Mouse (Mus musculus): ENCODE measurements at regions not wholly inside any gene's neighbourhood (a gene's known extent, or its start where the extent isn't known, plus 50 kb on each side); places are given as distances from the start of the nearest gene placed in this dataset.

GRCm38 (mm10) chr1:50622870-50623607, 277.4 kb upstream of the Tmeff2 start:
- no peak for DNase-seq (ENCODE audit: low spot score, missing footprints)
- H3K27ac ChIP-seq (ENCODE audit: low read depth, low read length): no peak overlapping the region
- no peaks in the 10 kb centered on the region for H3K9me3 ChIP-seq (ENCODE audit: control insufficient read depth, low read length)
- no peaks in the 10 kb centered on the region for H3K4me1 ChIP-seq (ENCODE audit: control insufficient read depth, insufficient read depth, low read length)
- WGBS: 78% methylated on average over 5 of the region's 5 CpGs
- no peak for ATAC-seq (ENCODE audit: low FRiP score)
- no peaks in the 10 kb centered on the region for H3K36me3 ChIP-seq (ENCODE audit: control insufficient read depth, insufficient read depth, low read length)
- H3K27me3 ChIP-seq (ENCODE audit: control insufficient read depth, insufficient read depth, low read length): no peaks in the 10 kb centered on the region
- H3K4me3 ChIP-seq (ENCODE audit: low read depth, low read length): no peak overlapping the region
- no peak overlapping the region for H3K4me2 ChIP-seq
- H3K9ac ChIP-seq (ENCODE audit: low read length): no peak overlapping the region

- Histone ChIP-seq H3K9me3 (ENCODE audit: control insufficient read depth, low read length) (no peaks in the 10 kb centered on the region), H3K36me3 (ENCODE audit: control insufficient read depth, insufficient read depth, low read length) (no peaks in the 10 kb centered on the region), H3K4me1 (ENCODE audit: control insufficient read depth, insufficient read depth, low read length) (no peaks in the 10 kb centered on the region), H3K4me2 (no peak overlapping the region), H3K27ac (ENCODE audit: low read depth, low read length) (no peak overlapping the region), H3K4me3 (ENCODE audit: low read depth, low read length) (no peak overlapping the region), H3K27me3 (ENCODE audit: control insufficient read depth, insufficient read depth, low read length) (no peaks in the 10 kb centered on the region), H3K9ac (ENCODE audit: low read length) (no peak overlapping the region)
- WGBS: 93% methylated on average over 4 of the region's 4 CpGs
- no peak for ATAC-seq (ENCODE audit: low FRiP score)
- no peak for DNase-seq (ENCODE audit: low spot score, missing footprints)
Measured at GRCm38 (mm10) chr1:50629000-50629399, 271.4 kb upstream of the Tmeff2 start.

- DNase-seq (ENCODE audit: low spot score, missing footprints): no peak
- WGBS: 74% methylated on average over 3 of the region's 3 CpGs
- H3K36me3 ChIP-seq (ENCODE audit: control insufficient read depth, insufficient read depth, low read length): no peaks in the 10 kb centered on the region
Measured at GRCm38 (mm10) chr1:50629473-50630071, 270.9 kb upstream of the Tmeff2 start.

GRCm38 (mm10) chr1:50637992-50638391, 262.5 kb upstream of the Tmeff2 start:
- Histone ChIP-seq H3K9me3 (ENCODE audit: control insufficient read depth, low read length) (no peaks in the 10 kb centered on the region), H3K9ac (ENCODE audit: low read length) (no peak overlapping the region), H3K27ac (ENCODE audit: low read depth, low read length) (no peak overlapping the region), H3K4me1 (ENCODE audit: control insufficient read depth, insufficient read depth, low read length) (no peaks in the 10 kb centered on the region), H3K27me3 (ENCODE audit: control insufficient read depth, insufficient read depth, low read length) (no peaks in the 10 kb centered on the region), H3K4me2 (no peak overlapping the region), H3K4me3 (ENCODE audit: low read depth, low read length) (no peak overlapping the region), H3K36me3 (ENCODE audit: control insufficient read depth, insufficient read depth, low read length) (no peaks in the 10 kb centered on the region)
- WGBS: 74% methylated on average over 1 of the region's 1 CpGs
- no peak for ATAC-seq (ENCODE audit: low FRiP score)
- DNase-seq (ENCODE audit: low spot score, missing footprints): no peak

More at GRCm38 (mm10) chr1:50629473-50630071, 270.9 kb upstream of the Tmeff2 start:
- Histone ChIP-seq H3K9ac (ENCODE audit: low read length) (no peak overlapping the region), H3K4me3 (ENCODE audit: low read depth, low read length) (no peak overlapping the region), H3K27ac (ENCODE audit: low read depth, low read length) (no peak overlapping the region), H3K27me3 (ENCODE audit: control insufficient read depth, insufficient read depth, low read length) (no peaks in the 10 kb centered on the region), H3K4me1 (ENCODE audit: control insufficient read depth, insufficient read depth, low read length) (no peaks in the 10 kb centered on the region), H3K4me2 (no peak overlapping the region), H3K9me3 (ENCODE audit: control insufficient read depth, low read length) (no peaks in the 10 kb centered on the region)
- ATAC-seq (ENCODE audit: low FRiP score): no peak

DNA sequence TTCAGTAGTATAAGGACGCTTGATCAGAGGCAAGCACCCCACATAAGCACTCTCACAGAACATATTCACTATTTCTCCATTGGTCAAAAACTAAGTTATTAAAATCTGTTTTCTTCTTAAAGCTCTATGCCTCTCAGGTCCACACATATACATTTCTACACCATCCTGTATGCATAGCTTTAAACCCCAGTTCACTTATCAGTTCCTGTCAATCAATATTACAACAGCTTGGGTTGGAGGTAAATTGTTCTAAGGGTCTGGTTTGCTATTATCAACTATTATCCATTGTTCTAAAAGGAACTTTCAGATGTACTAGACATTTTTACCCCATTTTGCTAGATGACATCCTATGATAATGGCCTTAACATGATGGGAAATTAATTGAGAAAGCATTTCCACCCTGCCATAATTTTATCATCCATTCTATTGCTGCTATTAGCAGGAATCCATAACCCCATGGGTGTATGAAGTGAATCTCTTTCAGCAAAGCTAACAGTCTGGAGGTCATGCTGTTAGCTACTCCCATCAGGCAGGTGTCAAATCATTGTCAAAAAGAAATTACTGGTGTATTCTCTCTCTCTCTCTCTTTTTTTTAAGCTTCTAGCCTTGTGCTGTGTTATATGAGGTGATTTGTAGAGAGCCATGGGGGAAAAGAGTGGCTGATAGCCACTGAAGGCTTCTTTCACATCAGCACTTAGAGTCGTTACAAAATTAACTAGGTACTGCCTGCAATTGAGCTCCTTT, 253.3 kb upstream of the Tmeff2 start:
- no peaks in the 10 kb centered on the region for H3K4me1 ChIP-seq (ENCODE audit: control insufficient read depth, insufficient read depth, low read length)
- no peaks in the 10 kb centered on the region for H3K36me3 ChIP-seq (ENCODE audit: control insufficient read depth, insufficient read depth, low read length)
- no peaks in the 10 kb centered on the region for H3K27me3 ChIP-seq (ENCODE audit: control insufficient read depth, insufficient read depth, low read length)
- H3K4me3 ChIP-seq (ENCODE audit: low read depth, low read length): no peak overlapping the region
- no peaks in the 10 kb centered on the region for H3K9me3 ChIP-seq (ENCODE audit: control insufficient read depth, low read length)
- H3K27ac ChIP-seq (ENCODE audit: low read depth, low read length): no peak overlapping the region
- H3K4me2 ChIP-seq: no peak overlapping the region
- whole genome bisulfite sequencing: 83% methylated on average over 2 of the region's 2 CpGs
- DNase-seq (ENCODE audit: low spot score, missing footprints): no peak
- ATAC-seq (ENCODE audit: low FRiP score): no peak
- H3K9ac ChIP-seq (ENCODE audit: low read length): no peak overlapping the region

DNA sequence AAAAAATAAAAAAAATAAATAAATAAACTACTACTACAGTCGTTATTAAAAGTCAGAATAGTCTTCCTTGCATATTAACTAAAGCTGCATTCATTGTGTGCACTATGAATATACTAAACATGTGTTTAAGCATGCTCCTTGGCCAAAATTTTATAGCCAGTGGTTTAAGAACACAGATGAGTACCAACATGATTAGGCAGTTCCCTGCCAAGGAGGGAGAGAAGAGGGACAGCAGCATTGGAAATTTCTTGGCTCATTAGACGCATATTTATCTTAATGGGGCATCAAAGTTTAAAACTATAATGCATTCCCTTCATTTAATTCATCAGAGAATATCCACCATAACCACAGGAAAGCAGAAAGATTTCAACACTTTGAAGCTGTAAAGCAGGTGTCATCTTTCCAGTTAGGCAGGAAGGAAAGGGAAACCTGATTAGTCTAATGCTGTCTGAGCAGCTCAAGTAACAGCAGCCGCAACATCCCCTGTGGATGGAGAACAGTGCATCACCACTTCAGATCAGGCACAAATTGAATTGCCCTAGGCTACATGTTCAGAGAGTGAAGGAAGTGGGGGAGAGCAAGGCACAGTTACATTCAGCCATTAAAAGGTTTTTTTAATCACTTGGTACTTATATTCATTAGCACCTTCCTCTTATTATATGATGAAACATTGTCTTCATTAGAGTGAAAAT, 248.3 kb upstream of the Tmeff2 start:
- Histone ChIP-seq H3K27me3 (ENCODE audit: control insufficient read depth, insufficient read depth, low read length) (no peaks in the 10 kb centered on the region), H3K27ac (ENCODE audit: low read depth, low read length) (no peak overlapping the region), H3K36me3 (ENCODE audit: control insufficient read depth, insufficient read depth, low read length) (no peaks in the 10 kb centered on the region), H3K9me3 (ENCODE audit: control insufficient read depth, low read length) (no peaks in the 10 kb centered on the region), H3K4me3 (ENCODE audit: low read depth, low read length) (no peak overlapping the region), H3K4me2 (no peak overlapping the region), H3K4me1 (ENCODE audit: control insufficient read depth, insufficient read depth, low read length) (no peaks in the 10 kb centered on the region), H3K9ac (ENCODE audit: low read length) (no peak overlapping the region)
- ATAC-seq (ENCODE audit: low FRiP score): peak; percentile 58; the same call in 1 of the 2 replicates
- 70% methylated on average over 3 of the region's 3 CpGs for WGBS
- DNase-seq (ENCODE audit: low spot score, missing footprints): peak; percentile 82

- H3K4me2 ChIP-seq: no peak overlapping the region
- H3K9me3 ChIP-seq (ENCODE audit: control insufficient read depth, low read length): no peaks in the 10 kb centered on the region
- no peaks in the 10 kb centered on the region for H3K36me3 ChIP-seq (ENCODE audit: control insufficient read depth, insufficient read depth, low read length)
- WGBS: 92% methylated on average over 3 of the region's 3 CpGs
- DNase-seq (ENCODE audit: low spot score, missing footprints) (no peak), ATAC-seq (ENCODE audit: low FRiP score) (no peak)
- no peaks in the 10 kb centered on the region for H3K4me1 ChIP-seq (ENCODE audit: control insufficient read depth, insufficient read depth, low read length)
- no peak overlapping the region for H3K4me3 ChIP-seq (ENCODE audit: low read depth, low read length)
- H3K27me3 ChIP-seq (ENCODE audit: control insufficient read depth, insufficient read depth, low read length): no peaks in the 10 kb centered on the region
- H3K27ac ChIP-seq (ENCODE audit: low read depth, low read length): no peak overlapping the region
- no peak overlapping the region for H3K9ac ChIP-seq (ENCODE audit: low read length)
Measured at GRCm38 (mm10) chr1:50665139-50665538, 235.3 kb upstream of the Tmeff2 start.

DNA sequence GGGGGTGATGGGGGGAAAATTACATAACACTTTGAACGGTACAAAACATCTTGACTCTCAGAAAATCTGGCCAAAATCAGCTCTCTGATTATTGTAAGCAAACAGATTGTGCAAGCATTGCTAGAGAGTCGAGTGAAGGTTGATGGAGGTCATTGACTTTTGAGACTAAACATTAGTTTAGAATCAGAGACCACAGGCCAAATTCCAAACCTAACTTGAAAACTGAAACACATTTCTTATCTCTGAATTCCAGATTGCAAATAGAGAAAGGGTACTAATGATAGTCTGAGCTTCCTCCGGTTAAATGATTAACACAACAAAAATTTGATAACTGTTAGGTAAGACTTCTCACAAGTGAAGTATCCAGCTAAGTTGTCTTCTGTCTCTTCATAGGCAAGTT, 217.5 kb upstream of the Tmeff2 start:
- Histone ChIP-seq H3K27me3 (ENCODE audit: control insufficient read depth, insufficient read depth, low read length) (no peaks in the 10 kb centered on the region), H3K9me3 (ENCODE audit: control insufficient read depth, low read length) (no peaks in the 10 kb centered on the region), H3K9ac (ENCODE audit: low read length) (no peak overlapping the region), H3K36me3 (ENCODE audit: control insufficient read depth, insufficient read depth, low read length) (no peaks in the 10 kb centered on the region), H3K4me2 (no peak overlapping the region), H3K4me3 (ENCODE audit: low read depth, low read length) (no peak overlapping the region), H3K27ac (ENCODE audit: low read depth, low read length) (no peak overlapping the region), H3K4me1 (ENCODE audit: control insufficient read depth, insufficient read depth, low read length) (no peaks in the 10 kb centered on the region)
- WGBS: 80% methylated on average over 3 of the region's 3 CpGs
- ATAC-seq (ENCODE audit: low FRiP score) (no peak), DNase-seq (ENCODE audit: low spot score, missing footprints) (no peak)

- DNase-seq (ENCODE audit: low spot score, missing footprints): no peak
- H3K9me3 ChIP-seq (ENCODE audit: control insufficient read depth, low read length): no peaks in the 10 kb centered on the region
- H3K4me2 ChIP-seq: no peak overlapping the region
- WGBS: 75% methylated on average over 2 of the region's 2 CpGs
- H3K4me1 ChIP-seq (ENCODE audit: control insufficient read depth, insufficient read depth, low read length): no peaks in the 10 kb centered on the region
- H3K4me3 ChIP-seq (ENCODE audit: low read depth, low read length): no peak overlapping the region
- H3K36me3 ChIP-seq (ENCODE audit: control insufficient read depth, insufficient read depth, low read length): no peaks in the 10 kb centered on the region
- H3K27ac ChIP-seq (ENCODE audit: low read depth, low read length): no peak overlapping the region
- H3K27me3 ChIP-seq (ENCODE audit: control insufficient read depth, insufficient read depth, low read length): no peaks in the 10 kb centered on the region
- no peak overlapping the region for H3K9ac ChIP-seq (ENCODE audit: low read length)
- no peak for ATAC-seq (ENCODE audit: low FRiP score)
Measured at GRCm38 (mm10) chr1:50685361-50685760, 215.1 kb upstream of the Tmeff2 start.

Measured in midbrain, embryonic 11.5 days (tissue).